Mouse (Mus musculus): ENCODE measurements around the gene Rhox2g.
"Not testable (repeated sequence)": the region's sequence is repeated elsewhere in the genome, so short reads cannot be mapped to it uniquely, and the experiment has no call there.

- TF ChIP-seq CTCF (IDR thresholded peaks at IDR 0.05; ENCODE audit: low read depth, low read length); POLR2A (IDR thresholded peaks at IDR 0.05; ENCODE audit: borderline replicate concordance, low read depth, low read length): not testable (repeated sequence)
Observed at GRCm38 (mm10) chrX:37673177-37673576, 29.9 kb upstream of the Rhox2g start, which contains the start of gene Rhox2h.
